Comparison of ENCODE assay signal across 18 mouse cellular contexts in the genomic region with DNA sequence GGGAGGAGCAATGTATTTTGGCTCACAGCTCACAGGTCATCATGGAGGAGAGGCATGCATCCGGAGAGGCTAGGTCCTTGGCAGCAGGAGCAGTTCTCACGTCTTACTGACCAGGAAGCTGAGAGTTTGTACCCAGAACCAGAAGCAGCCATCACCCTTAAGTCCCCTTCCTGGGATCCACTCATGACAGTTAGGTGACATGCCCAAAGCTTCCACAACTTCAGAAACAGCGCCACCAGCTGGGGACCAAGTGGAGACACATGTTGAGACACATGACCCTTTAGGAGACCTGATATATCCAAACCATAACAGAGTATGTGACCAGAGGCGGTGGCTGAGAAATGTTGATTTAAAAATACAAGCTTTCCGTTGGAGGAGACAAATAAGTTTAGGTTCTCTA. TPM values are rescaled to one million over a fixed set of nuclear protein-coding genes. Genes with fewer than 3 reads are reported as not detected.
A peak's percentile ranks its signal among the peaks of the same experiment; 100 is the strongest.
DNase-seq lines count a peak whose midpoint lies in the region; ATAC-seq and TF ChIP-seq lines count a peak whose summit lies in the region.
"Had no signal": no experiment of that assay in that cellular context is flagged by ENCODE, and none has a peak within 500 bp of the region (broad histone marks: within the 10 kb centered on the region; RNA-seq: fewer than 3 reads in every experiment).

No protein-coding gene starts in this region.

- CTCF ChIA-PET in Patski (lab: Charles Lee), result no interaction called here

- TF ChIP-seq CTCF in Patski (IDR thresholded peaks at IDR 0.05), result peak; percentile 37

- WGBS in liver, embryonic 11.5 days, result 67% methylated on average over 5 of the region's 5 CpGs
- 56% methylated on average over 5 of the region's 5 CpGs for WGBS in liver, embryonic 12.5 days (ENCODE audit: insufficient replicate concordance)

- H3K4me2 ChIP-seq in liver, embryonic 11.5 days, result no peak overlapping the region
- H3K4me2 ChIP-seq in liver, embryonic 12.5 days, result no peak overlapping the region
- H3K4me2 ChIP-seq: hindbrain, embryonic 15.5 days; limb, embryonic 13.5 days; midbrain, embryonic 15.5 days had no signal

- H3K9ac ChIP-seq in liver, embryonic 11.5 days (ENCODE audit: low read depth, low read length), result no peak overlapping the region
- H3K9ac ChIP-seq in liver, embryonic 12.5 days, result no peak overlapping the region
- H3K9ac ChIP-seq: hindbrain, embryonic 15.5 days; limb, embryonic 13.5 days; midbrain, embryonic 15.5 days had no signal

- in situ Hi-C loops in Patski (cut with MboI; ENCODE audit: low pct_unique_long_range_greater_than_20kb), result no loop called here

- peak; percentile 9 for DNase-seq in adrenal gland, postnatal 14 days
- DNase-seq in adrenal gland, adult (ENCODE audit: inconsistent age in 2 of 2, low spot score in 1 of 2), result no peak
- DNase-seq in liver, embryonic 11.5 days (ENCODE audit: low spot score), result peak; percentile 22
- DNase-seq in 416B (ENCODE audit: low read depth) (peak; percentile 18), Patski (ENCODE audit: low read depth, low spot score) (no peak)
- no peak for DNase-seq in gastrocnemius, adult 18-20 months (ENCODE audit: low spot score)
- DNase-seq: adrenal gland, postnatal 10 days; kidney, postnatal 14 days; lung, postnatal 14 days had no signal

- POLR2A ChIA-PET in Patski (lab: Charles Lee), result no interaction called here

- H3K27ac ChIP-seq in liver, embryonic 11.5 days (ENCODE audit: low read depth, low read length), result no peak overlapping the region
- no peak overlapping the region for H3K27ac ChIP-seq in liver, embryonic 12.5 days
- H3K27ac ChIP-seq: hindbrain, embryonic 15.5 days; limb, embryonic 13.5 days; midbrain, embryonic 15.5 days had no signal

- no peaks in the 10 kb centered on the region for H3K9me3 ChIP-seq in liver, embryonic 11.5 days (ENCODE audit: control insufficient read depth, low read length)
- no peaks in the 10 kb centered on the region for H3K9me3 ChIP-seq in liver, embryonic 12.5 days (replicated peaks)
- H3K9me3 ChIP-seq: hindbrain, embryonic 15.5 days; limb, embryonic 13.5 days; midbrain, embryonic 15.5 days had no signal

- H3K4me3 ChIP-seq in liver, embryonic 11.5 days (ENCODE audit: low read depth, low read length), result no peak overlapping the region
- H3K4me3 ChIP-seq in liver, embryonic 12.5 days, result no peak overlapping the region
- H3K4me3 ChIP-seq: hindbrain, embryonic 15.5 days; limb, embryonic 13.5 days; midbrain, embryonic 15.5 days had no signal

- ATAC-seq in liver, embryonic 11.5 days (replicated peaks; ENCODE audit: low FRiP score), result no peak
- no peak for ATAC-seq in liver, embryonic 12.5 days
- ATAC-seq in Patski, result no peak
- ATAC-seq in megakaryocyte progenitor cell, adult 5-6 weeks (replicated peaks; ENCODE audit: poor library complexity), result no peak
- ATAC-seq: midbrain, embryonic 15.5 days had no signal

- H3K27me3 ChIP-seq in liver, embryonic 11.5 days (replicated peaks; ENCODE audit: control insufficient read depth, insufficient read depth, low read length), result no peaks in the 10 kb centered on the region
- no peaks in the 10 kb centered on the region for H3K27me3 ChIP-seq in liver, embryonic 12.5 days (replicated peaks)
- no peaks in the 10 kb centered on the region for H3K27me3 ChIP-seq in Patski
- H3K27me3 ChIP-seq: hindbrain, embryonic 15.5 days; limb, embryonic 13.5 days; midbrain, embryonic 15.5 days had no signal

- H3K36me3 ChIP-seq in liver, embryonic 11.5 days (ENCODE audit: control insufficient read depth, insufficient read depth, low read length), result no peaks in the 10 kb centered on the region
- H3K36me3 ChIP-seq in liver, embryonic 12.5 days, result no peaks in the 10 kb centered on the region
- H3K36me3 ChIP-seq: hindbrain, embryonic 15.5 days; limb, embryonic 13.5 days; midbrain, embryonic 15.5 days had no signal

- H3K4me1 ChIP-seq in liver, embryonic 11.5 days (replicated peaks; ENCODE audit: control insufficient read depth, insufficient read depth, low read length), result no peaks in the 10 kb centered on the region
- no peaks in the 10 kb centered on the region for H3K4me1 ChIP-seq in liver, embryonic 12.5 days
- H3K4me1 ChIP-seq: hindbrain, embryonic 15.5 days; midbrain, embryonic 15.5 days had no signal

RNA-seq across cellular contexts. Expression of gene Olfr157, which starts 8.0 kb away (rescaled TPM):
- not detected in 2 replicates for total RNA-seq in adrenal gland, postnatal 14 days (2021)
- not detected in 2 replicates for polyA plus RNA-seq in liver, embryonic 11.5 days (2014; fragmentation: Nextera tagmentation; extraction: Ambion mirVana)
- polyA plus RNA-seq in liver, embryonic 12.5 days (2016; fragmentation: Nextera tagmentation; extraction: Ambion mirVana), result not detected in 2 replicates
- not detected for polyA plus RNA-seq in Patski (2021)
- not detected in 2 replicates for total RNA-seq in megakaryocyte progenitor cell, adult 5-6 weeks (2015)
- total RNA-seq in megakaryocyte progenitor cell, adult 5-6 weeks (2017), result not detected in 2 replicates
- total RNA-seq in gastrocnemius, adult 18-20 months (2021), result not detected
- total RNA-seq: adrenal gland, postnatal 10 days; granulocyte monocyte progenitor cell, adult 5-6 weeks; left cerebral cortex, adult 18-20 months had no signal
- polyA plus RNA-seq: embryonic facial prominence, embryonic 11.5 days; heart, postnatal 0 days; hindbrain, embryonic 15.5 days; limb, embryonic 13.5 days; midbrain, embryonic 15.5 days had no signal

RNA-seq across cellular contexts. Expression of gene Olfr156, which starts 8.3 kb away (rescaled TPM):
- not detected in 2 replicates for total RNA-seq in adrenal gland, postnatal 14 days (2021)
- polyA plus RNA-seq in liver, embryonic 11.5 days (2014; fragmentation: Nextera tagmentation; extraction: Ambion mirVana), result not detected in 2 replicates
- not detected in 2 replicates for polyA plus RNA-seq in liver, embryonic 12.5 days (2016; fragmentation: Nextera tagmentation; extraction: Ambion mirVana)
- not detected for polyA plus RNA-seq in Patski (2021)
- total RNA-seq in megakaryocyte progenitor cell, adult 5-6 weeks (2015), result not detected in 2 replicates
- total RNA-seq in megakaryocyte progenitor cell, adult 5-6 weeks (2017), result not detected in 2 replicates
- not detected for total RNA-seq in gastrocnemius, adult 18-20 months (2021)
- total RNA-seq: adrenal gland, postnatal 10 days; granulocyte monocyte progenitor cell, adult 5-6 weeks; left cerebral cortex, adult 18-20 months had no signal
- polyA plus RNA-seq: embryonic facial prominence, embryonic 11.5 days; heart, postnatal 0 days; hindbrain, embryonic 15.5 days; midbrain, embryonic 15.5 days had no signal

RNA-seq across cellular contexts. Expression of gene Olfr155, which starts 19.3 kb away (rescaled TPM):
- not detected in 2 replicates for total RNA-seq in adrenal gland, postnatal 14 days (2021)
- polyA plus RNA-seq in liver, embryonic 11.5 days (2014; fragmentation: Nextera tagmentation; extraction: Ambion mirVana), result not detected in 2 replicates
- polyA plus RNA-seq in liver, embryonic 12.5 days (2016; fragmentation: Nextera tagmentation; extraction: Ambion mirVana), result not detected in 2 replicates
- polyA plus RNA-seq in Patski (2021), result not detected
- total RNA-seq in megakaryocyte progenitor cell, adult 5-6 weeks (2015), result not detected in 2 replicates
- not detected in 2 replicates for total RNA-seq in megakaryocyte progenitor cell, adult 5-6 weeks (2017)
- total RNA-seq in gastrocnemius, adult 18-20 months (2021), result not detected
- total RNA-seq: adrenal gland, postnatal 10 days; granulocyte monocyte progenitor cell, adult 5-6 weeks; left cerebral cortex, adult 18-20 months had no signal
- polyA plus RNA-seq: embryonic facial prominence, embryonic 11.5 days; heart, postnatal 0 days; hindbrain, embryonic 15.5 days; limb, embryonic 13.5 days; midbrain, embryonic 15.5 days had no signal

RNA-seq across cellular contexts. Expression of gene Reck, which starts 43.3 kb away (rescaled TPM):
- 14.6 and 16.6 TPM in 2 replicates for total RNA-seq in adrenal gland, postnatal 14 days (2021)
- 9.1 and 9.6 TPM in 2 replicates for polyA plus RNA-seq in liver, embryonic 11.5 days (2014; fragmentation: Nextera tagmentation; extraction: Ambion mirVana)
- 5.3 and 5.8 TPM in 2 replicates for polyA plus RNA-seq in liver, embryonic 12.5 days (2016; fragmentation: Nextera tagmentation; extraction: Ambion mirVana)
- 3.5 TPM for polyA plus RNA-seq in Patski (2021)
- 1.5 and 1.8 TPM in 2 replicates for total RNA-seq in megakaryocyte progenitor cell, adult 5-6 weeks (2015)
- 1.1 and 4.4 TPM in 2 replicates for total RNA-seq in megakaryocyte progenitor cell, adult 5-6 weeks (2017)
- 1 to 10 TPM; 2.0 to 2.3 TPM for total RNA-seq in gastrocnemius, adult 18-20 months (2021)

Comparison
In these comparisons a context has a peak if more than half of its experiments do, and no peak if none do; other contexts are left out.
1. DNase-seq: peak in adrenal gland, postnatal 14 days (single experiment), liver, embryonic 11.5 days (single experiment) and 416B (single experiment); none in adrenal gland, adult (0 of 2), Patski (single experiment) and gastrocnemius, adult 18-20 months (single experiment).